Mouse (Mus musculus): ENCODE results near the gene Rapgef3.

Gene Rapgef3

GRCm38 (mm10) chr15:97744930-97745329 is 22.8 kb downstream of the Rapgef3 start:
- no peak for DNase-seq

- no peak for DNase-seq
Observed at GRCm38 (mm10) chr15:97743961-97744525, 23.7 kb downstream of the Rapgef3 start.

GRCm38 (mm10) chr15:97743210-97743609 is 24.6 kb downstream of the Rapgef3 start:
- no peak for DNase-seq

DNA sequence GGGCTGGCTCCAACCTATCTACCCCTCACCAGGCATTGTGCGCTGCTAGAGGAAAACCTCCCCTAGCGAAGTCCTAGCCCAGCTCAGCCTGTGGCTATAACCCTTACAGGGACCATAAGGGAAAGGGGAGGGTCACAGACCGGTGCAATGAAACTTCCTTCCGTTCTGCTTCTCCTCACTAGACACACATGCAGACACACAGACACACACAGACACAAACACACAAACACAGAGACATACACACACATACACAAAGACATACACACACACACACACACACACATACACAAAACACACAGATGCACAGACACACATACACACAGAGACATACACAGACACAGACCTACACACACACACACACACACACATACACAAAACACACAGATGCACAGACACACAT is 25.2 kb downstream of the Rapgef3 start:
- DNase-seq = no peak

- DNase-seq = no peak
Observed at GRCm38 (mm10) chr15:97742074-97742473, 25.7 kb downstream of the Rapgef3 start.

DNA sequence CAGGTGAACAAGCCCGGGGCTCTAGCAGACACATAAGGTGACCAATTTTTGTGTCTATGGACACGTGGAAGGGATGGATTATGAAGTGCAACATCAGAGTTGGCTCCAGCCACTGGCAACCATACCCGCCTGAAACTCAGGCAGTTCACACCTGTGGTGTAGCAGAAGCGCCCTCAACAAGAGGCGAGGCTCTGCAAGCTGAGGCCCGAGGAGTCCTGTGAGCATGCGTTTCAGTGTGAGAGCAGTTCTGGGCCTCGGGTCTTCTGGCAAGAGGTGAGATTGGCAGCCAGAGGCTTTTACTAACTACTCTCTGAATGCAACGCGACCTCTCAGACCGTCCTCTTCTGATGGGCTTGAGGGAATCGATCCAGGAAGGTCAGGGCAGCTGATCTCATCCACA is 26.1 kb downstream of the Rapgef3 start:
- no peak for DNase-seq

- DNase-seq = no peak
Observed at GRCm38 (mm10) chr15:97740283-97740732, 27.5 kb downstream of the Rapgef3 start.

DNA sequence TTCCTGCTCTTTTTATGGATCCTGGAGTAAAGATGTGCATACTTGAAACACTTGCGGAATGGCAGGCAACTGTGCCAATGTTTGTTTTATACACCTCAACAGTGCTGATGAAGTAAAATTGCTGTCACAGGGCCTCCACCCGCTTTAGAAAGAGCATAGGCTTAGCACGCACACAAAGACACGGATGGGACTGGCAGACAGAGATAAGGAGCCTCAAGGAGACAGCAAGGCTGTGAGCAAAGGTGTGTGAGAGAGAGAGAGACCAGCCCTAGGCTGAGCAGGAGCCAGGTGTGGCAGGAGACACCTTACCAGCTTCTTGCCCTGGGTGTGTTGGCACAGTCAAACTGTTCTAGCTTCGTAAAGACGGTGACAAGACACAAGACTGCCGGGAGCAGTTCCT is 28.8 kb downstream of the Rapgef3 start:
- no peak for DNase-seq

- no peak for DNase-seq
Observed at GRCm38 (mm10) chr15:97731988-97732387, 35.8 kb downstream of the Rapgef3 start.

DNA sequence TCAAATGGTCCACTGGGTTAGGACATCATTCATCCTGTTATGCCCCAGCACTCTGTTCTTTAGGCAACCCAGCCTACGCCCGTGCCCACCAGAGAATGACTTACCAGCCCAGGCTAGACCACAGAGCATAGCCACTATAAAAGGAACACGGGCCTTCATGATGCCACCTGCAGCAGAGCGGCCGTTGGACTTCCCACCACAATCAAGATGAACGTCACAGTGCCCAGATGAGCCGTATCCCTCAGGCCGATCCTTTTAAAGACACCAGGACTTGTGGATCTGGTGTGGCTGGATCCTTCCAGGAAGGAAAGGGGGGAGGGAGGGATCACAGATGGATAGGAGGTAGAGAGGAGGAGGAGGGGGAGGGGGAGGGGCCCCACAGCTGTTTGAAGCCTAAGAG is 36.7 kb downstream of the Rapgef3 start, which contains the start of gene Endou:
Gene Endou, minus strand, starts transcription at position 229 of the 400 bp plus-strand sequence.
- no peak for DNase-seq

DNA sequence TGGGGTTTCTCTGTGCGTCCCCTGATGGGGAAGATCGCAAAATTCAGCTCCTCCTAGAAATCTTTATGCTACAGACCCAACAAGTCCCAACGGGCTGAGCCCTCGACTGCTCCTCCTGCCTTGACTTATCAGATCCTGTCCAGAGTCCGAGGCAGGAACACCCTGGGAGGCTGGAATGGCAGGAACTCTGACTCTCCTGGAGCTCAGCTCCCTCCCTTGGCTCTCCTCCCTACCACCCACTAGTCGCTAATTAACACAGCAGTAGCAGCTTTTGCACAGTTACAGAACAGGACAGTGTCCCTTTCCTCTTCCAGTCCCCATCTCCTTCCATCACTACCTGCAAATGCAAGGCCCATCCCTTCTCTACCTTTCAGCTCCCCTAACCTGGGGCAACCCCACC is 37.4 kb downstream of the Rapgef3 start:
- DNase-seq = no peak

DNA sequence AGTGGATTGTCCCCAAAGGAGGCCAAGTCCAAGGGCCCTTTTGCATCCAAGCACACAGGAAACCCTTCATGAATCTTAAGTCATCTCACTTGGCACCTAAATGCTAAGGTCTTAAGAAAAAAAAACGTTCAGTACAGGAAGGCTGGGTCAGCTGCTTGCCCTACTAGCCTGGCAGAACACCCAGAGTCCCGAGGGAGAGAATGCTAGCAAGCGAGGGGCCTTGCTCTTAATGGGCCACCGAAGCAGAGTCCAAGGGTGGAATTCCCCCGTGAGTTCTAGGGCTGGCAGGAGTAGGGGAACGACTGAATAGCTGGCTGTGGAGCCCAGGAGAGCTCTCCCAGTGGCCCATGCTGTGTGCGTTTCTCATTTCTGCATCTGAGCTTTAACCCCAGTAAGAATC is 39.0 kb downstream of the Rapgef3 start:
- DNase-seq = no peak

GRCm38 (mm10) chr15:97728394-97728793 is 39.4 kb downstream of the Rapgef3 start:
- DNase-seq = no peak

- no peak for DNase-seq
Observed at GRCm38 (mm10) chr15:97727520-97727919, 40.3 kb downstream of the Rapgef3 start.

DNA sequence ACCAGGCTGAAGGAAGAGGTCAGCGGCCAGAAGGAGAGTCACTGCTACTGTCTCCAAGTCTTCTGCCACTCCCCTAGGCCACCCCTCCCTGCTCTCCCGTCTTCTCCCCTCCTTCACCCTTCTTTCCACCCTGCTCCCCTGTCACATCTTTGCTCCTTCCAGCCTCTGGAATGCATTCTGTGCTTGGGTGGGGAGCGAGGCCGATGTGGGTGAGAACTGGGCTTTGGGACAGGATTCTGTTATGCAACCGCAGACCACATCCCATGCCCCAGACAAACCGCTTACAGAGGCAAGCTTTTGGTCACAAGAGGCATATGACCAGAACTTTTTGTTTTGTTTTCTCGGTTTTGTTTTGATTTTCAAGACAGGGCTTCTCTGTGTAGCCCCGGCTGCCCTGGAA is 40.7 kb downstream of the Rapgef3 start:
- no peak for DNase-seq

DNA sequence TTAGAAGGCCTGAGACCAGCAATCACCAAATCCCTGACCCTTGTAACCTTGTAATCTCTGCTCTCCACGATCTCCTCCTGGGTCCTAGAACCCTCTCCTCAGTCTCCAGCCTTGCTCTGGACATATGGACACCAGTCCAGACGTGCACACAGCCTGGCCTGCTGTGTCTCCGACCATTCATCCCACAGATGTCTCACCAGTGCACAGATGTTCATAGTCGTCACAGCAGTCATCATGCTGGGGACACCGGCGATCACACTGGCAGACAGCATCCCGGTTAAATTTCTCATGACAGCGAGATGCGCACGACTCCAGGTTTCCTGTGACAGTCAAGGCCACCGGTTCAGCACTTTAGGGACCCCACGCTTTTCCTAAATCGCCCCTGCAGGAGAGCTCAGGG is 41.5 kb downstream of the Rapgef3 start:
- no peak for DNase-seq

- no peak for DNase-seq
Observed at GRCm38 (mm10) chr15:97725198-97725785, 42.5 kb downstream of the Rapgef3 start.

GRCm38 (mm10) chr15:97724346-97725197 is 43.2 kb downstream of the Rapgef3 start:
- no peak for DNase-seq

DNA sequence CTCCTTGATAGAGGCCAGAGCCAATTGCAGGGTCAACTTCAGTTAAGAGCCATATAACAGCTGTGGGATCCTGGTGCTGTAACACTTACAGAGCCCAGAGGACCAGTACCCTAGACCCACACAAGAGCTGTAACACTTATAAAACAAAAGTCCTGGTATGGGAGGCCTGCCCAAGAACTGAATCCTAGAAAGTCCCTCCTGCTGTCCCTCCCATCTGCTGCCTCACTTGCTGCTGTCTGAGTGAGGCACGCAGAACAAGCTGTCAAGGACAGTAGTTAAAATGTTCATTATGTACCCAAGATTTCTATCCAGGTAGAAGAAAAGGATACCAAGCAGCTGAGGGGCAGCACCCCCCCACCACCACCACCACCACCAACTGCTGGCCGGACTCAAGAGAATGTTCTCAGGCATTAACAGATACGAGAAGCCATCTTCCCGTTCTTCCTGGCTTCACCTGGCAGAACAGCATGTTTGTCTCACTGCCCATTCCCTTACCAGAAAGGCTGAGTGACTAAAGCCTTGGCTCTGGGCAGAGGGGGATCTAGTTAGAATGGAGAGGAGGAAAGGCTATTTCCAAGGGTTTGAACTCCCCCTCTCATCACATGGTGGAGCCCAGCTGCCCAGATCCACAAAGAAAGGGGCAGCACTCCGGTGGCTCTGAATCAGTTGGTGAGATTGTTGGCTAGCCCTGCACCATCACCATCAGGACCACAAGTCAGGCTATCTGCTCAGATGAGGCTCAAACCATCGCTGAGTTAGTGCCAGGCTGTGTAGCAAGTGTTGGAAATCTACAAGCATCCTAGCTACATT is 44.0 kb downstream of the Rapgef3 start:
- DNase-seq = peak; percentile 60 to 68

DNA sequence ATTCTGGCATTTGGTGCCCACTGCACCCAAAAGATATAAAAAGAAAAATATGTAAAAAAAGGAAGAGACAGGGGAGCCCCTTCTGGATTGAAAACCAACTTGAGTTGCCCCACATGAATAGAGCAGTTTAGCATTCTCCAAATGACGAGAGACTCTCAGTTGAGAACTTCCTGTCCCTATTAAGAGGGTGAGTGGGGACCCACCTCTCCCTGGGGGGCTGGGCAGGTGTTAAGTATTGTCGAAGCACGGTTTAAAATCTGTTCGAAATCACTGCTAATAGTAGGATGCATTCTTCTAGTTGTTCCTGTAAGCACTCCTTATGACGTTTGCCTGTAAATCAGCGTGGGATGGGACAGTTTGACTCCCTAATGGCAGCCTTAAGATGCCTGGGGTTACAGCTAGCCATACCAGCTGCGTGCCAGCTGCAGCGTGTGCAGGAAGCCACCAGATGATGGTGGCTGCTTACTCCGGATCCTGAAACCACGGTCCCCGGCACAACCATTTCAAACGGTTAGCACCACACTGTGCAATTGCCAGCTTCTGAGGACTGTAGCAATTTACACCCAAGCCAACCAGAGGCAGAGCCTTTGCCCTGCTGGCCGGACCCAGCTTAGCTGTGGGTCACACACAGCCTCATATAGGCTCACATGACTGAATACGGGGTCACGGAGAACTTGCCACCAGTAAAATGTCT is 46.6 kb downstream of the Rapgef3 start:
- no peak for DNase-seq

DNA sequence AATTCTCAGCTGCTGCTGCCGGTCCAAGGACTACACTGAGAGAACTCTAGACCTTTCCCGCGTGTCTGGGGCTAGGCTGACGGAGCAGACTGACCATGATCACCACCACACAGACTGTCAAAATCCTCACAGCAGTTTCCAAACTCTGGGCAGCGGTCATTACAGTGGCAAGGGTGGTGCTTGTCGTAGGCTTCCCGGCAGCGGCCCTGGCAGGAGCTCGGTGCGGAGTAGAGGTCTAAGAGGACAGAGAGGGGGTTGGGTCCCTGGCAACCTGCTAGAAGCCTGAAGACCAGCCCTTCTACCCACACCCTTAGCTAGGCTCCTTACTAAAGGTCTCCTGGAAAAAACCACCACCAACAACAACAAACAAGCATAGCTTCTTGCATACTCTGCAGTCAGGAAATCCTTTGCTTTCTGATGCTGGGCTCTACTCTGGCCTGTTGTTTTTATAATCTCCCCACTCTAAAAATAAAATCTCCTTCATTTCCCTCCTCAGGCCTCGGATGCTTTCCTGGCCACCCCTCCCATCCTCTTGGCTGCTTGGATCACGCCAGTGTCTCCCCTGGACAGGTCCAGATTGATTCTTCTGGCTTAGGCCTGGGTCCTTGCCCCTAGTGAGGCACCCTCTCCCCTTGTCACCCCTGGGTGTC is 47.6 kb downstream of the Rapgef3 start:
- no peak for DNase-seq

- DNase-seq = no peak
Observed at GRCm38 (mm10) chr15:97719494-97719893, 48.3 kb downstream of the Rapgef3 start.

Data from cerebellum, postnatal 36 days (tissue).